Mouse (Mus musculus) heart, embryonic 11.5 days (tissue): ENCODE results near the gene Kcnh8. TPM values are rescaled to one million over a fixed set of nuclear protein-coding genes. Genes with fewer than 3 reads are reported as not detected.

ENCODE experiments used
- ATAC-seq: fragments of 200-750 bp; cut with Nextera tagmentation; replicated peaks from 2 replicates; pipeline ENCODE4 v1.8.0; 2017; ENCODE audit warnings: moderate library complexity; ENCODE audit not compliant: insufficient number of reproducible peaks, low FRiP score, low TSS enrichment
- H3K27ac ChIP-seq: fragments of 300-500 bp; sonication (generic); 2 replicates; pipeline ENCODE4 v1.5.1; 2014; ENCODE audit warnings: mild to moderate bottlenecking, low read depth, low read length
- H3K27me3 ChIP-seq: fragments of 300-500 bp; sonication (generic); 2 replicates; pipeline ENCODE4 v1.6.1; 2014; ENCODE audit warnings: mild to moderate bottlenecking, low read length, mixed read lengths; ENCODE audit not compliant: control insufficient read depth, insufficient read depth
- H3K36me3 ChIP-seq: fragments of 300-500 bp; sonication (generic); 2 replicates; pipeline ENCODE4 v1.6.1; 2014; ENCODE audit warnings: mild to moderate bottlenecking, low read length, moderate library complexity, mixed read lengths; ENCODE audit not compliant: control insufficient read depth, insufficient read depth
- H3K4me1 ChIP-seq: fragments of 300-500 bp; sonication (generic); 2 replicates; pipeline ENCODE4 v1.6.1; 2014; ENCODE audit warnings: low read length; ENCODE audit not compliant: control insufficient read depth, insufficient read depth
- H3K4me2 ChIP-seq: fragments of 300-500 bp; sonication (generic); 2 replicates; pipeline ENCODE4 v1.6.1; 2014; ENCODE audit warnings: mild to moderate bottlenecking, moderate library complexity
- H3K4me3 ChIP-seq: fragments of 300-500 bp; sonication (generic); 2 replicates; pipeline ENCODE4 v1.5.1; 2014; ENCODE audit warnings: low read depth, low read length
- H3K9ac ChIP-seq: fragments of 300-500 bp; sonication (generic); 2 replicates; pipeline ENCODE4 v1.6.1; 2014; ENCODE audit warnings: mild to moderate bottlenecking, low read depth, low read length, moderate library complexity
- H3K9me3 ChIP-seq: fragments of 300-500 bp; sonication (generic); replicated peaks from 2 replicates; pipeline ENCODE4 v1.6.1; 2016; ENCODE audit warnings: low read length; ENCODE audit not compliant: control insufficient read depth
- WGBS: fragments of 180-500 bp; shearing (Covaris S2); extraction: QIAGEN DNeasy Blood & Tissue Kit; methylation state at CpG from one replicate; pipeline ENCODE4 v1.1.7; 2014; ENCODE audit not compliant: insufficient replicate concordance; 5-methylcytosine and 5-hydroxymethylcytosine counted together
- polyA plus RNA-seq: library from polyadenylated mRNA; unstranded; fragments of >200 nt; fragmentation: Nextera tagmentation; extraction: Ambion mirVana; gene quantifications from 2 replicates; pipeline ENCODE4 v1.2.1, GENCODE M21; 2014

Gene Kcnh8
- polyA plus RNA-seq, 1 experiment from 2014 or later, result not detected

GRCm38 (mm10) chr17:52728806-52729205 lies 126.3 kb downstream of the Kcnh8 start:
- no peak overlapping the region for H3K4me3 ChIP-seq
- no peaks in the 10 kb centered on the region for H3K36me3 ChIP-seq
- H3K4me1 ChIP-seq, result no peaks in the 10 kb centered on the region
- ATAC-seq, result no peak
- 66% methylated on average over 2 of the region's 2 CpGs for WGBS
- no peak overlapping the region for H3K4me2 ChIP-seq
- H3K27ac ChIP-seq, result no peak overlapping the region
- H3K9me3 ChIP-seq, result no peaks in the 10 kb centered on the region
- no peak overlapping the region for H3K9ac ChIP-seq
- H3K27me3 ChIP-seq, result no peaks in the 10 kb centered on the region

- H3K27ac ChIP-seq, result no peak overlapping the region
- H3K4me2 ChIP-seq, result no peak overlapping the region
- H3K9me3 ChIP-seq, result peaks cover 4% of the 10 kb centered on the region; the same call in 1 of the 2 replicates
- ATAC-seq, result no peak
- H3K9ac ChIP-seq, result no peak overlapping the region
- no peaks in the 10 kb centered on the region for H3K36me3 ChIP-seq
- no peaks in the 10 kb centered on the region for H3K27me3 ChIP-seq
- no peak overlapping the region for H3K4me3 ChIP-seq
- H3K4me1 ChIP-seq, result no peaks in the 10 kb centered on the region
Observed at GRCm38 (mm10) chr17:52738436-52738835, 135.9 kb downstream of the Kcnh8 start.

GRCm38 (mm10) chr17:52788151-52788550 lies 185.6 kb downstream of the Kcnh8 start:
- WGBS, result 61% methylated on average over 3 of the region's 3 CpGs

DNA sequence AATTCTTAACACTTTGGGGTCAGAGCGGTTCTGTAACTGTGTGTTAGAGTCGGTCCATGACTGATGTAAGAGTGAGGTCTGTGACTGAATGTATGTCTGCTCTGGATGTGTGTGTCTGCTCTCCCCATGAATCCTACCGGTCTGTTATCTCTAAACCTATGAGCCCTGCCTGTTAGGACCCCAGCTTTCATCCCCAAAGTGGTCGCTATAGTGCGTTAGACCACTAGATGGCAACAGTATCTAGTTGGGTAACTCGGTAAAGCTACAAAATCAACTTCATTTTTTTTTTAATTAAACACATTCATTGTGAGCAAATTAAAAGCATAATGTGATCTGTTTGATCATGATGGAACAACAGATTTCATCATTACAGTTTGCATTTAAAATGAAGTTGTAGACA lies 202.0 kb downstream of the Kcnh8 start:
- Histone ChIP-seq H3K4me1 (no peaks in the 10 kb centered on the region), H3K9me3 (no peaks in the 10 kb centered on the region), H3K9ac (no peak overlapping the region), H3K4me3 (no peak overlapping the region), H3K27ac (no peak overlapping the region), H3K27me3 (no peaks in the 10 kb centered on the region), H3K36me3 (no peaks in the 10 kb centered on the region), H3K4me2 (no peak overlapping the region)
- 48% methylated on average over 6 of the region's 6 CpGs for WGBS
- no peak for ATAC-seq

More at GRCm38 (mm10) chr17:52788151-52788550, 185.6 kb downstream of the Kcnh8 start:
- Histone ChIP-seq H3K4me3 (no peak overlapping the region), H3K36me3 (no peaks in the 10 kb centered on the region), H3K4me1 (no peaks in the 10 kb centered on the region), H3K27ac (no peak overlapping the region), H3K4me2 (no peak overlapping the region), H3K27me3 (no peaks in the 10 kb centered on the region), H3K9me3 (no peaks in the 10 kb centered on the region), H3K9ac (no peak overlapping the region)
- ATAC-seq, result no peak

DNA sequence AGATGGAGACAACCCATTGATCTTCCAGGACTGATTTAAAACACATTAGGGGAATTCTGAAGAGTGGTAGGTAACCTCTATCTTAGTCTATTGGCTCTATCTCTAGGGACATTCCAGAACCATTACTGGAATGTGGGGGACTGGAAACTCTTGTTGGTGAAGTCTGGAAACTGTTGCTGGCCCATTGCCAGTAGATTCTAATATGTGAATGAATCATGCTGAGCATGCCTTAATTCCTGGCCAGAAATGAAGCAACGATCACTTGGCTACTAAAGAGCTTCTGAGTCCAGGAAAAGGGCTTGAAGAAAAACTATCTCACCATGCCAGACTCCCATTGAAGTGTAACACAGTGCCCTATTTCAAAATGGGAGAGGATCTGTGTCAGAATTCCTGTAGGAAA lies 208.3 kb downstream of the Kcnh8 start:
- H3K27ac ChIP-seq, result no peak overlapping the region
- no peaks in the 10 kb centered on the region for H3K36me3 ChIP-seq
- no peak overlapping the region for H3K4me3 ChIP-seq
- no peak overlapping the region for H3K4me2 ChIP-seq
- no peaks in the 10 kb centered on the region for H3K4me1 ChIP-seq
- 0 out of 2 replicates have a peak, but pooled peaks cover 4% of the 10 kb centered on the region for H3K9me3 ChIP-seq
- H3K27me3 ChIP-seq, result no peaks in the 10 kb centered on the region
- H3K9ac ChIP-seq, result no peak overlapping the region
- 70% methylated on average over 1 of the region's 1 CpGs for WGBS
- no peak for ATAC-seq

- no peak overlapping the region for H3K4me3 ChIP-seq
- no peak overlapping the region for H3K4me2 ChIP-seq
- no peak overlapping the region for H3K27ac ChIP-seq
- H3K4me1 ChIP-seq, result no peaks in the 10 kb centered on the region
- no peaks in the 10 kb centered on the region for H3K36me3 ChIP-seq
- WGBS, result 68% methylated on average over 1 of the region's 1 CpGs
- ATAC-seq, result no peak
- 0 out of 2 replicates have a peak, but pooled peaks cover 3% of the 10 kb centered on the region for H3K9me3 ChIP-seq
- no peaks in the 10 kb centered on the region for H3K27me3 ChIP-seq
- H3K9ac ChIP-seq, result no peak overlapping the region
Observed at GRCm38 (mm10) chr17:52819007-52819406, 216.5 kb downstream of the Kcnh8 start.

DNA sequence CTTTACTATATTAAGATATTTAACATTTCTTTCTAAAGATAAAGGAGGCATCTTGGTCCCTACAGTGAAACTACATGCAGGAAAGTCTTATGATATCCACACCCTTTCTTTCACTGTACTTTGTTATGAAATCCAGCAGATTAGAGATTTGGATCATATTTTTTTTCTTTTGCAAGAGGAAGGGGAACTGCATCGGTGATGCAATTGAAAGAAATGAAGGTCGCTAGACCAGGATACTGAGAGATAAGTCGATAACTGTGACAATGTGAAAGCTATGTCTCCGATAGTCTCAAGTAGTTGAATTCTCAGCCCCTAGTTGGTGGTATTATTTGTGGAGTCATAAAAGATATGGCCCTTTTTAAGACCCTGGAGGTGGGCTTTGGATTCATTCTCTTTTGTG lies 227.2 kb downstream of the Kcnh8 start:
- Histone ChIP-seq H3K36me3 (no peaks in the 10 kb centered on the region), H3K9me3 (no peaks in the 10 kb centered on the region), H3K4me2 (no peak overlapping the region), H3K9ac (no peak overlapping the region), H3K27me3 (no peaks in the 10 kb centered on the region), H3K27ac (no peak overlapping the region), H3K4me1 (no peaks in the 10 kb centered on the region), H3K4me3 (no peak overlapping the region)
- no peak for ATAC-seq
- 79% methylated on average over 4 of the region's 4 CpGs for WGBS

DNA sequence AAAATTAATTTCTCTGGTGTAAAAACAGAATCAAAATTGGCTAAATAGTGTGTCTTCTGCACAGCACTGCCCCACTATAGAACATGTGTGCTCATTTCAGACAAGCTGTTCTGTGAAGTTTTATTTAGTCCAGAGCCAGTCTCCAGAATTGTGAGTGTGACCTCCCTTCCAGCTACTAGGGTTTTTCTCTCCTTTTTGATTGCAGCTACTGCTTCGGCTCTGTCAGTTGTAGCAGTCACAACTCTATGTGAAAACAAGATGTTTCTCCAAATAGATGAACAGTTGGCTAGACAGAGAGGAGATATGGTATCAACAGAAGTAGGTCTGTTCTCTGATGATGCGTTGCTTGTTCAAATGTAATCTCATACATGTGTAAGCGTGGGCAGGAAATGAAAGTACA lies 270.7 kb downstream of the Kcnh8 start:
- H3K27ac ChIP-seq, result no peak overlapping the region
- no peak overlapping the region for H3K4me3 ChIP-seq
- no peak for ATAC-seq
- H3K9ac ChIP-seq, result no peak overlapping the region
- H3K4me1 ChIP-seq, result no peaks in the 10 kb centered on the region
- no peaks in the 10 kb centered on the region for H3K36me3 ChIP-seq
- 64% methylated on average over 3 of the region's 3 CpGs for WGBS
- H3K9me3 ChIP-seq, result no peaks in the 10 kb centered on the region
- no peaks in the 10 kb centered on the region for H3K27me3 ChIP-seq
- H3K4me2 ChIP-seq, result no peak overlapping the region

- WGBS, result 37% methylated on average over 1 of the region's 1 CpGs
- H3K4me1 ChIP-seq, result no peaks in the 10 kb centered on the region
- ATAC-seq, result no peak
- no peak overlapping the region for H3K9ac ChIP-seq
- no peak overlapping the region for H3K4me2 ChIP-seq
- H3K27me3 ChIP-seq, result no peaks in the 10 kb centered on the region
- H3K27ac ChIP-seq, result no peak overlapping the region
- H3K4me3 ChIP-seq, result no peak overlapping the region
- no peaks in the 10 kb centered on the region for H3K9me3 ChIP-seq
- no peaks in the 10 kb centered on the region for H3K36me3 ChIP-seq
Observed at GRCm38 (mm10) chr17:52878964-52879363, 276.5 kb downstream of the Kcnh8 start.
